Mouse (Mus musculus) adrenal gland, postnatal 4 days (tissue): Measurements from ENCODE around the gene Atp6v1g1. TPM values are rescaled to one million over a fixed set of nuclear protein-coding genes. Genes with fewer than 3 reads are reported as not detected.

ENCODE experiments used
- DNase-seq, 2 experiments: peaks; one replicate each; pipeline ENCODE4 v3.0.0; 2021 to 2022; ENCODE audit warnings: low spot score in 2 of 2, mixed read lengths in 2 of 2
- total RNA-seq, 2 experiments: library from RNA; stranded (reverse); gene quantifications; 2 replicates each; pipeline ENCODE4 v1.2.3; 2021

The Atp6v1g1 gene
- total RNA-seq, 2 experiments from 2014 or later = 148 TPM

- no peak for DNase-seq
These were observed 25.7 kb downstream of the Atp6v1g1 start for GRCm38 (mm10) chr4:63570208-63570781.

DNA sequence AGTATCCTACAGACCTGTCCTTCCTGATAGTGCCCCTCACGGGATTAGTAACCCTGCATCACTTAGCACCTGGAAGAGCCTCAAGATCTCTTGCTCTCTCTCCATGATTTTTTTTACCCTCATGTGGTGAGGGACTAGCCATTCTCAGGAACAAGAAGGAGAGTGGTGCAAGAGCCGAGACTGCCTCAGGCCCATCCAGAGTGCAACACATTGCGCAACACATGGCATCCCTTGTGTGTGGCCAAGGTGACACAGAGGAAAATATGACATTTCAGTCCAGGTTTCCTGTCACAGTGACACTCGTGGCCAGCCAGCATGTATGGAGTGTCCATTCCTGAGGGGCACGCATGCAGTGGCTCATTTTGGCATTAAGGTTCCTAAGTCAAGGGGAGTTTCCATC is 28.0 kb downstream of the Atp6v1g1 start:
- DNase-seq = no peak

DNA sequence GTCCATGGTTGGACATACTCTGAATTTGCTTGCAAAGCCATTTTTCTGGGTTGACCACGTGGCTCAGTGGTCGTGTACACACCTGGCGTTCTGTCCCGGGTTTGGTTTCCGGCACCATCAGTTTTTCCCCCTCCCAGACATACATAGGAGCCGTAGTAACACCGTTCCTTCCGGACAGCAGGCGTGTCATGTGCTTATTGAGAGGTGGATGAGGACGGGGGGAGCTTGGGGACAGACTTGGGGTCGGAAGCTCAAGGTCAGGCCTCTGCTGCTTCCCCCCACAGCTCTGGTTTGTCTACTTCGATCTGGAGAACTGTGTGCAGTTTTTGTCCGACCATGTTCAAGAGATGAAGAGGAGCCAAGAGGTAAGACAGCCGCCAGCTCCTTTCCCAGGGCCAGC is 35.1 kb downstream of the Atp6v1g1 start:
- no peak for DNase-seq

DNA sequence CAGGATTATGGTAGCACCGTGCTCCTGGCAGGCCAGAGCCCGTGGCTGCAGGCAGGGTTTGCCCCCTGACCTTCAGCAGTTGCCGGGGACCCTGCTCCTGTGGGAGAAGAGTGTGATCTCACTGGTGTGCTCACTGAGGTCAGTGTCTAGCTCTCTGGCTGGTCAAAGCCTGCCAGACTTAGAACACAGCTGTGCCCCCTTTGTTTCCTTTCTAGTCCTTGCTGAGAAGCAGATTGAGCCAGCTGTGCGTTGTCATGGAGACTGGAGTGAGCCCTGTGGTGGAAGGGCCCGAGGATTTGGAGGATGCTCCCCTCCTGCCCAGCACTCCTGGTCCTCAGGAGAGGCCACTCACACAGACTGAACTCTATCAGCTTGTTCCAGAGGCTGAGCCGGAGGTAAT is 35.5 kb downstream of the Atp6v1g1 start:
- DNase-seq = no peak

- no peak for DNase-seq
These were observed 38.0 kb downstream of the Atp6v1g1 start for GRCm38 (mm10) chr4:63582580-63582979.

- DNase-seq = no peak
These were observed 40.6 kb downstream of the Atp6v1g1 start for GRCm38 (mm10) chr4:63585216-63585615.

DNA sequence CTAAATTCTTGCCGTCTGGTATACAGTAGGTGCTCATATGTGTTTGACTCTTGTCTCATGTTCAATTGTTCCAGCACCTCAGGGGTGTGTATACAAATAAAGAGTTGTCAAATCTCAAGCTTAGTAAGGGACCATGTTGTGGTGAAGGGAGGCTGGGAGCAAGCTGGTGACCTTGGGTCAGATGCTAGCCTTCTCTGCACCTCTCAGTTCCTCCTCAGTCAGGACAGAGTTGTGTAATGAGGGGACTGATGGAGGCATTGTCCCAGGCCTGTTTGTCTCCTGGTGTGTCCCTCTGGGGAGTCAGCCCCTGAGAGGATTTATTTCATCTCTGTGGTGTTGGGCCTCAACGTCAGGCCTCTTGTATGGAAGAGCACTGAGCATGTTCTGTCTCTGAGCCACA is 41.7 kb downstream of the Atp6v1g1 start:
- no peak for DNase-seq

DNA sequence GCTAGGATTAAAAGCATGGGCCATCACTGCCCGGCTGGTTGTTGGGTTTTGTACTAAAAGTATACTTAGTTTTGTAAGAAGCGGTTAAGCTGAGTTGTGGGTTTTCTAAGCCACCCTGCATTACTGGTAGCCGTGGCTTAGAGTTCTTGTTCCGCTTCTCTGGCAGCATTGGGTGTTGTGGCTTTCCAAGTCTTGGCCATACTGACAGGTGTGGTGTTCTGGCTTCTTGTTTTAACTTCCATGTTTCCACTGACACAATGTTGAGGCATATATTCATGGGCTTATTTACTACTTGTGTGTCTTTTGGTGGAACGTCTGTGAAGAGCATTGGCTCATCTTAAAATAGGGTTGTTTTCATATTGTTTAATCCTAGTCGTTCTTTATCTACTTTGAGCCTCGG is 45.4 kb downstream of the Atp6v1g1 start:
- DNase-seq = no peak

DNA sequence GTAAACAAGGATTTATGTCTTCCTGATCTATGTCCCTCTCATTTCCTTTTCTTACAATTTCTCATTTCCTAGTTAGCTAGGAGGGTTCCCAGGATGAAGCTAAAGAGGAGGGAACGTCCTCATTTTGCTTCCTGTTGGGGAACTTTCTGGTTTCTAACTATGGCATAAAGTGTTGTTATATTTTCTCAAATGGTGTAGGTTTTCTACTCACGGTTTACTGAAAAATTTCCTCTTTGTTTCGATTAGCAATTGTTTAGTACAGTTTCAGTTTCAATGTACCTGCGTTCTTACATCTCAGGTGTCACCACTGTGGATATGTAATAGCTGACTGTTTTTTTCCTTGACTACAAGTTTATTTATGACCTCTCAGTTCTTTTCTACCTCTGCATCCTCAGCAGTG is 46.0 kb downstream of the Atp6v1g1 start:
- DNase-seq = no peak

- DNase-seq = no peak
These were observed 50.0 kb downstream of the Atp6v1g1 start for GRCm38 (mm10) chr4:63594459-63595110.

DNA sequence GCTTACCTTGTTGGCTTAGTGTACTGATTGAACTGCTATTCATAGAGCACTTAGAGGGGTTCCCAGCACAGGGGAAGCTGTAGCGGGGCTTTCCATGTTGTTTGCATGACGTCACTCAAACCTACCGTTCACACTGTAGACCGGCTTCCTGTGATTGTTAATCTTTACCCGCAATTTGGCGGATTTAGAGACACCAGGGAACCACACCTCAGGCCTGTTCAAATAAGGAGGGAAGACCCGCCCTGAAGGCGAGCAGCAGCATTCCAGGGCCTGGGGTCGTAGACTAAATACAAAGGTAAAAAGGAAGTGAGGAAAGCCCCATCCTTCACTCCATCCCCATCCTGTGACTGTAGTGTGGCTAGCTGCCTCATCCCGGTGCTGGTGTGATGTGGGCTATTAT is 50.7 kb downstream of the Atp6v1g1 start:
- DNase-seq = no peak

- no peak for DNase-seq
These were observed 51.4 kb downstream of the Atp6v1g1 start for GRCm38 (mm10) chr4:63596010-63596409.

Other genes with a start within 250 kb of the Atp6v1g1 start
- gene Orm1, start 200.2 kb upstream of the Atp6v1g1 start, total RNA-seq = 1 to 10 TPM; 1.2 to 1.6 TPM
- 1 to 10 TPM; 1.5 to 2.1 TPM for gene Orm3, start 188.6 kb upstream of the Atp6v1g1 start, total RNA-seq
- under 1 TPM in 1 of 2 experiments, not detected in 1; 0.59 TPM for gene Orm2, start 182.3 kb upstream of the Atp6v1g1 start, total RNA-seq
- gene Akna, start 141.4 kb upstream of the Atp6v1g1 start, total RNA-seq = 1 to 10 TPM; 7.8 to 9.1 TPM
- gene Whrn, start 48.8 kb upstream of the Atp6v1g1 start, total RNA-seq = 10 to 100 TPM; 22.6 to 26.4 TPM
- gene Tmem268, start 14.0 kb downstream of the Atp6v1g1 start, total RNA-seq = 10 to 100 TPM; 10.8 to 14.2 TPM
- gene Gm11213, start 60.5 kb downstream of the Atp6v1g1 start, total RNA-seq = not detected
- gene Tex48, start 77.7 kb downstream of the Atp6v1g1 start, total RNA-seq = not detected
- not detected for gene Gm11214, start 118.6 kb downstream of the Atp6v1g1 start, total RNA-seq
- gene Tnfsf15, start 200.3 kb downstream of the Atp6v1g1 start, total RNA-seq = under 1 TPM; 0.17 to 0.39 TPM